Mouse (Mus musculus): ENCODE results near the gene Hspb8. TPM values are rescaled to one million over a fixed set of nuclear protein-coding genes. Genes with fewer than 3 reads are reported as not detected.
"Not testable (repeated sequence)": the region's sequence is repeated elsewhere in the genome, so short reads cannot be mapped to it uniquely, and the experiment has no call there.

Gene Hspb8
- polyA plus RNA-seq, 1 experiment from 2014 or later = 29.0 TPM

- no peaks in the 10 kb centered on the region for H3K9me3 ChIP-seq (ENCODE audit: control insufficient read depth, low read length)
- TF ChIP-seq EP300 (optimal IDR thresholded peaks at IDR 0.05) = no peak
- H3K4me3 ChIP-seq (ENCODE audit: low read depth, low read length) = no peak overlapping the region
- no peaks in the 10 kb centered on the region for H3K27me3 ChIP-seq (ENCODE audit: control insufficient read depth, insufficient read depth, low read length)
- no peak overlapping the region for H3K9ac ChIP-seq (ENCODE audit: low read length)
- no peak overlapping the region for H3K4me2 ChIP-seq (replicated peaks; ENCODE audit: low read depth)
- H3K36me3 ChIP-seq (ENCODE audit: control insufficient read depth, insufficient read depth, low read length) = no peaks in the 10 kb centered on the region
- WGBS = 43% methylated on average over 4 of the region's 4 CpGs
- H3K27ac ChIP-seq (replicated peaks) = no peak overlapping the region
- ATAC-seq (ENCODE audit: low FRiP score, low TSS enrichment) (no peak), DNase-seq (ENCODE audit: low spot score) (no peak)
- H3K4me1 ChIP-seq (replicated peaks; ENCODE audit: control insufficient read depth, insufficient read depth) = no peaks in the 10 kb centered on the region
These were observed 17.6 kb upstream of the Hspb8 start for GRCm38 (mm10) chr5:116440251-116440650.

GRCm38 (mm10) chr5:116438328-116438727, 15.7 kb upstream of the Hspb8 start:
- Histone ChIP-seq H3K4me2 (replicated peaks; ENCODE audit: low read depth) (no peak overlapping the region), H3K9me3 (ENCODE audit: control insufficient read depth, low read length) (no peaks in the 10 kb centered on the region), H3K36me3 (ENCODE audit: control insufficient read depth, insufficient read depth, low read length) (no peaks in the 10 kb centered on the region), H3K4me1 (replicated peaks; ENCODE audit: control insufficient read depth, insufficient read depth) (no peaks in the 10 kb centered on the region), H3K27ac (replicated peaks) (no peak overlapping the region), H3K9ac (ENCODE audit: low read length) (no peak overlapping the region), H3K27me3 (ENCODE audit: control insufficient read depth, insufficient read depth, low read length) (no peaks in the 10 kb centered on the region), H3K4me3 (ENCODE audit: low read depth, low read length) (no peak overlapping the region)
- DNase-seq (ENCODE audit: low spot score) (no peak), ATAC-seq (ENCODE audit: low FRiP score, low TSS enrichment) (no peak)
- TF ChIP-seq EP300 (optimal IDR thresholded peaks at IDR 0.05) (no peak), CTCF (IDR thresholded peaks at IDR 0.05; ENCODE audit: low read depth) (no peak)
- WGBS = 51% methylated on average over 4 of the region's 4 CpGs

DNA sequence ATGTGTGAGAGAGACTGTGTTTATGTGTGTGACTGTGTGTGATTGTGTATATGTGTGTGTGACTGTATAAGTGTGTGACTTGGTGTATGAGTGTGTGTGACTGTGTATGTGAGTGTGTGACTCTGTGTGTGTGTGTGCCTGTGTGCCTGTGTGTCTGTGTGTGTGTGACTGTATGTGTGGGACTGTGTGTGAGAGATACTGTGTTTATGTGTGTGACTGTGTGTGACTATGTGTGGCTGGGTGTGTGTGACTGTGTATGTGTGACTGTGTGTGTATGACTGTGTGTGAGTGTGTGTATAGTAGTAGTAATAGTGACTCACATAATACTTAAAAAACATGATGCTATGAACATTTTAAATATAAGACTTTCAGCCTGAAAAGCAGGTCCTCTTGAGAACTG, 13.5 kb upstream of the Hspb8 start:
- no peak overlapping the region for H3K4me3 ChIP-seq (ENCODE audit: low read depth, low read length)
- H3K36me3 ChIP-seq (ENCODE audit: control insufficient read depth, insufficient read depth, low read length) = no peaks in the 10 kb centered on the region
- H3K9me3 ChIP-seq (ENCODE audit: control insufficient read depth, low read length) = no peaks in the 10 kb centered on the region
- no peaks in the 10 kb centered on the region for H3K4me1 ChIP-seq (replicated peaks; ENCODE audit: control insufficient read depth, insufficient read depth)
- H3K27me3 ChIP-seq (ENCODE audit: control insufficient read depth, insufficient read depth, low read length) = no peaks in the 10 kb centered on the region
- H3K9ac ChIP-seq (ENCODE audit: low read length) = no peak overlapping the region
- H3K27ac ChIP-seq (replicated peaks) = no peak overlapping the region
- no peak for DNase-seq (ENCODE audit: low spot score)
- no peak for ATAC-seq (ENCODE audit: low FRiP score, low TSS enrichment)
- H3K4me2 ChIP-seq (replicated peaks; ENCODE audit: low read depth) = no peak overlapping the region
- TF ChIP-seq EP300 (optimal IDR thresholded peaks at IDR 0.05) = no peak
- TF ChIP-seq CTCF (IDR thresholded peaks at IDR 0.05; ENCODE audit: low read depth) = no peak

- ATAC-seq (ENCODE audit: low FRiP score, low TSS enrichment) (no peak), DNase-seq (ENCODE audit: low spot score) (no peak)
- Histone ChIP-seq H3K9ac (ENCODE audit: low read length) (no peak overlapping the region), H3K27ac (replicated peaks) (no peak overlapping the region), H3K4me1 (replicated peaks; ENCODE audit: control insufficient read depth, insufficient read depth) (no peaks in the 10 kb centered on the region), H3K4me3 (ENCODE audit: low read depth, low read length) (no peak overlapping the region), H3K36me3 (ENCODE audit: control insufficient read depth, insufficient read depth, low read length) (no peaks in the 10 kb centered on the region), H3K27me3 (ENCODE audit: control insufficient read depth, insufficient read depth, low read length) (no peaks in the 10 kb centered on the region), H3K9me3 (ENCODE audit: control insufficient read depth, low read length) (no peaks in the 10 kb centered on the region), H3K4me2 (replicated peaks; ENCODE audit: low read depth) (no peak overlapping the region)
- TF ChIP-seq CTCF (IDR thresholded peaks at IDR 0.05; ENCODE audit: low read depth) (no peak), EP300 (optimal IDR thresholded peaks at IDR 0.05) (no peak)
- 60% methylated on average over 13 of the region's 13 CpGs for WGBS
These were observed 12.5 kb upstream of the Hspb8 start for GRCm38 (mm10) chr5:116434976-116435850.

DNA sequence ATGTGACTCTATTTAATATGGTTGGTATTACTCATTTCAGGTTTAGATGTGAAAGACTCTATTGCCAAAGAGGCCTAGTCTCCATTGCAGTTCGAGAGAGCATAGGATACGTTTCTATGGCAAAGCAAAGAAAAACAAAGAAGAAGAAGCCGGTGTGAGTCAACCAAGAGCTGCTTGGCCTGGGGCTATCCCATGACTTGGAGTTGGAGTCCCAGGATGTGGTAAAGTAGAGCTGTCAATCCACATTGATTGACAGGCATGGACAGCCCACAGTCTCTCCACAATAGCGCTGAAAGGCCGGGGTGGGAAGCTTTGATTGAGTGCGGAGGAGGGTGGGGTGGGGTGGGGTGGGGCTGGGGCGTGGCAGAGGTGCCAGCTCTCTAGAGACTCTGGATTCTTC, 10.2 kb upstream of the Hspb8 start:
- no peak overlapping the region for H3K27ac ChIP-seq (replicated peaks)
- H3K27me3 ChIP-seq (ENCODE audit: control insufficient read depth, insufficient read depth, low read length) = no peaks in the 10 kb centered on the region
- no peak overlapping the region for H3K9ac ChIP-seq (ENCODE audit: low read length)
- no peaks in the 10 kb centered on the region for H3K36me3 ChIP-seq (ENCODE audit: control insufficient read depth, insufficient read depth, low read length)
- H3K4me2 ChIP-seq (replicated peaks; ENCODE audit: low read depth) = no peak overlapping the region
- ATAC-seq (ENCODE audit: low FRiP score, low TSS enrichment) (no peak), DNase-seq (ENCODE audit: low spot score) (no peak)
- TF ChIP-seq EP300 (optimal IDR thresholded peaks at IDR 0.05) (no peak), CTCF (IDR thresholded peaks at IDR 0.05; ENCODE audit: low read depth) (no peak)
- WGBS = 34% methylated on average over 7 of the region's 7 CpGs
- no peak overlapping the region for H3K4me3 ChIP-seq (ENCODE audit: low read depth, low read length)
- no peaks in the 10 kb centered on the region for H3K4me1 ChIP-seq (replicated peaks; ENCODE audit: control insufficient read depth, insufficient read depth)
- no peaks in the 10 kb centered on the region for H3K9me3 ChIP-seq (ENCODE audit: control insufficient read depth, low read length)

GRCm38 (mm10) chr5:116426701-116427100, 4.0 kb upstream of the Hspb8 start:
- 84% methylated on average over 2 of the region's 2 CpGs for WGBS
- ATAC-seq (ENCODE audit: low FRiP score, low TSS enrichment) = no peak
- no peak overlapping the region for H3K9ac ChIP-seq (ENCODE audit: low read length)
- no peak overlapping the region for H3K27ac ChIP-seq (replicated peaks)
- TF ChIP-seq EP300 (optimal IDR thresholded peaks at IDR 0.05) (no peak), CTCF (IDR thresholded peaks at IDR 0.05; ENCODE audit: low read depth) (no peak)
- DNase-seq (ENCODE audit: low spot score) = no peak
- H3K9me3 ChIP-seq (ENCODE audit: control insufficient read depth, low read length) = no peaks in the 10 kb centered on the region
- H3K4me2 ChIP-seq (replicated peaks; ENCODE audit: low read depth) = no peak overlapping the region
- H3K36me3 ChIP-seq (ENCODE audit: control insufficient read depth, insufficient read depth, low read length) = no peaks in the 10 kb centered on the region
- no peaks in the 10 kb centered on the region for H3K27me3 ChIP-seq (ENCODE audit: control insufficient read depth, insufficient read depth, low read length)
- H3K4me3 ChIP-seq (ENCODE audit: low read depth, low read length) = no peak overlapping the region
- no peaks in the 10 kb centered on the region for H3K4me1 ChIP-seq (replicated peaks; ENCODE audit: control insufficient read depth, insufficient read depth)

DNA sequence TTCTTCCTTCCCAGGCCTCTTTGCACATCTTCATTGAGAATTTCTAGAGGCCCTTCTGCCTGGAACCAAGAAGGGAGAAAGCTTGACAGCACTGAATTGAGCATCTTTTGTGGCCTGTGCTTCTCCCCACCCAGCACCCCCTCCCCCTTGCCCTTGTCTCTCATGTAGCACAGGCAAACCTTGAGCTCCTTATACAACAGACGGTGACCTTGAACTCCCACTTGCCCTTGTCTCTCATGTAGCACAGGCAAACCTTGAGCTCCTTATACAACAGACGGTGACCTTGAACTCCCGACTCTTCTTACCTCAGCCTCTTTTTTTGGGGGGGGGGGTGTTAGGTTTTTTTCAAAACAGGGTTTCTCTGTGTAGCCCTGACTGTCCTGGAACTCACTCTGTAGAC, 3.0 kb upstream of the Hspb8 start:
- not testable (repeated sequence) for H3K4me3 ChIP-seq (ENCODE audit: low read depth, low read length)
- 74% methylated on average over 3 of the region's 3 CpGs for WGBS
- 0 out of 2 replicates have a peak overlapping the region, but pooled peaks have one; percentile 35 for H3K27ac ChIP-seq (replicated peaks)

More for the DNA sequence above, 3.0 kb upstream of the Hspb8 start:
- H3K9ac ChIP-seq (ENCODE audit: low read length); H3K4me1 ChIP-seq (replicated peaks; ENCODE audit: control insufficient read depth, insufficient read depth); H3K9me3 ChIP-seq (ENCODE audit: control insufficient read depth, low read length); H3K27me3 ChIP-seq (ENCODE audit: control insufficient read depth, insufficient read depth, low read length); ATAC-seq (ENCODE audit: low FRiP score, low TSS enrichment); H3K36me3 ChIP-seq (ENCODE audit: control insufficient read depth, insufficient read depth, low read length); DNase-seq (ENCODE audit: low spot score); H3K4me2 ChIP-seq (replicated peaks; ENCODE audit: low read depth): not testable (repeated sequence)
